Mouse (Mus musculus): Measurements from ENCODE around the gene Sh2d2a.

- no peak for TF ChIP-seq USF1 (IDR thresholded peaks at IDR 0.05; ENCODE audit: low read depth)
- no peak for TF ChIP-seq CTCF (IDR thresholded peaks at IDR 0.05; ENCODE audit: control insufficient read depth, insufficient read depth, insufficient read length)
- no peak for TF ChIP-seq MYOD1 (IDR thresholded peaks at IDR 0.05; ENCODE audit: control insufficient read depth, insufficient read length, low read depth)
Measured at GRCm38 (mm10) chr3:87804038-87804677, 42.4 kb upstream of the Sh2d2a start.
